Comparison of ENCODE assay signal across 8 mouse cellular contexts in genomic region chr10:108331784-108332561, GRCm38 (mm10). TPM values are rescaled to one million over a fixed set of nuclear protein-coding genes. Genes with fewer than 3 reads are reported as not detected.
DNase-seq lines count a peak whose midpoint lies in the region; ATAC-seq and TF ChIP-seq lines count a peak whose summit lies in the region.

TSS of gene Pawr (plus strand) at chr10:108332121.

- no peak for TF ChIP-seq CTCF in ES-Bruce4 (IDR thresholded peaks at IDR 0.05; ENCODE audit: low read depth, low read length)
- TF ChIP-seq CTCF in bone marrow macrophage, adult 2 months (IDR thresholded peaks at IDR 0.05; ENCODE audit: low read depth, low read length), result no peak
- TF ChIP-seq CTCF in kidney, postnatal 0 days (IDR thresholded peaks at IDR 0.05; ENCODE audit: low read depth), result no peak
- TF ChIP-seq CTCF in lung, postnatal 0 days (IDR thresholded peaks at IDR 0.05), result no peak

- peak; percentile 86 for ATAC-seq in embryonic facial prominence, embryonic 13.5 days (ENCODE audit: insufficient number of reproducible peaks, insufficient read depth, low FRiP score, low TSS enrichment, low read depth)
- peak; percentile 92 for ATAC-seq in heart, embryonic 15.5 days (replicated peaks; ENCODE audit: insufficient number of reproducible peaks, insufficient read depth, low FRiP score, low read depth)
- peak; percentile 96 for ATAC-seq in kidney, postnatal 0 days (replicated peaks; ENCODE audit: low FRiP score, low read depth)
- ATAC-seq in lung, postnatal 0 days, result peak; percentile 95

- DNase-seq in kidney, postnatal 0 days (ENCODE audit: low spot score), result peak; percentile 91
- DNase-seq in lung, postnatal 0 days (ENCODE audit: low spot score), result peak; percentile 91
- peak; percentile 68 for DNase-seq in ovary, postnatal 14 days (ENCODE audit: low spot score)
- peak; percentile 28 for DNase-seq in thymus, postnatal 25 days

- H3K4me2 ChIP-seq in embryonic facial prominence, embryonic 13.5 days, result peak within 1 kb of the TSS; percentile 92
- peak within 1 kb of the TSS; percentile 85 for H3K4me2 ChIP-seq in heart, embryonic 15.5 days
- H3K4me2 ChIP-seq in kidney, postnatal 0 days (ENCODE audit: low read length), result peak within 1 kb of the TSS; percentile 76
- peak within 1 kb of the TSS; percentile 85 for H3K4me2 ChIP-seq in lung, postnatal 0 days (replicated peaks; ENCODE audit: low read depth, low read length)

- under 1% methylated on average over 78 of the region's 85 CpGs for WGBS in embryonic facial prominence, embryonic 13.5 days
- WGBS in heart, embryonic 15.5 days, result under 1% methylated on average over 60 of the region's 85 CpGs
- 0% methylated on average over 60 of the region's 85 CpGs for WGBS in kidney, postnatal 0 days
- WGBS in lung, postnatal 0 days, result 4% methylated on average over 65 of the region's 85 CpGs

- H3K4me3 ChIP-seq in ES-Bruce4 (ENCODE audit: low read depth, low read length), result peak within 1 kb of the TSS; percentile 86
- H3K4me3 ChIP-seq in bone marrow macrophage, adult 2 months (ENCODE audit: insufficient read depth, low read length), result peak within 1 kb of the TSS; percentile 54
- H3K4me3 ChIP-seq in embryonic facial prominence, embryonic 13.5 days, result peak within 1 kb of the TSS; percentile 79
- H3K4me3 ChIP-seq in heart, embryonic 15.5 days, result peak within 1 kb of the TSS; percentile 94
- peak within 1 kb of the TSS; percentile 90 for H3K4me3 ChIP-seq in kidney, postnatal 0 days (replicated peaks; ENCODE audit: low read depth, low read length)
- H3K4me3 ChIP-seq in lung, postnatal 0 days (ENCODE audit: low read depth, low read length), result peak within 1 kb of the TSS; percentile 89

- peak; percentile 51 for TF ChIP-seq POLR2A in ES-Bruce4 (IDR thresholded peaks at IDR 0.05; ENCODE audit: insufficient read depth, low read length)
- no peak for TF ChIP-seq POLR2A in bone marrow macrophage, adult 2 months (IDR thresholded peaks at IDR 0.05; ENCODE audit: borderline replicate concordance, low read depth, low read length)

- peak within 1 kb of the TSS; percentile 97 for H3K9ac ChIP-seq in ES-Bruce4 (ENCODE audit: low read depth, poor library complexity, severe bottlenecking)
- peak within 1 kb of the TSS; percentile 80 for H3K9ac ChIP-seq in embryonic facial prominence, embryonic 13.5 days
- H3K9ac ChIP-seq in heart, embryonic 15.5 days, result peak within 1 kb of the TSS; percentile 82
- H3K9ac ChIP-seq in kidney, postnatal 0 days (ENCODE audit: low read depth, low read length), result peak within 1 kb of the TSS; percentile 88
- H3K9ac ChIP-seq in lung, postnatal 0 days (replicated peaks; ENCODE audit: low read depth), result peak within 1 kb of the TSS; percentile 68

- H3K27ac ChIP-seq in ES-Bruce4 (ENCODE audit: insufficient read depth, low read length), result peak within 1 kb of the TSS; percentile 47
- H3K27ac ChIP-seq in bone marrow macrophage, adult 2 months (ENCODE audit: insufficient read depth, low read depth, low read length), result no peak within 1 kb of the TSS
- peak within 1 kb of the TSS; percentile 79 for H3K27ac ChIP-seq in embryonic facial prominence, embryonic 13.5 days
- H3K27ac ChIP-seq in heart, embryonic 15.5 days, result peak within 1 kb of the TSS; percentile 70
- peak within 1 kb of the TSS; percentile 96 for H3K27ac ChIP-seq in kidney, postnatal 0 days
- H3K27ac ChIP-seq in lung, postnatal 0 days (ENCODE audit: low read length), result peak within 1 kb of the TSS; percentile 90

- H3K36me3 ChIP-seq in ES-Bruce4 (ENCODE audit: control insufficient read depth, insufficient read depth, low read length, poor library complexity, severe bottlenecking), result peaks cover 10% of the 10 kb centered on the region
- H3K36me3 ChIP-seq in embryonic facial prominence, embryonic 13.5 days, result no peaks in the 10 kb centered on the region
- H3K36me3 ChIP-seq in heart, embryonic 15.5 days, result no peaks in the 10 kb centered on the region
- no peaks in the 10 kb centered on the region for H3K36me3 ChIP-seq in kidney, postnatal 0 days (ENCODE audit: insufficient read depth, low read length)
- no peaks in the 10 kb centered on the region for H3K36me3 ChIP-seq in lung, postnatal 0 days (ENCODE audit: insufficient read depth, low read length)

- no peaks in the 10 kb centered on the region for H3K9me3 ChIP-seq in ES-Bruce4 (replicated peaks; ENCODE audit: control insufficient read depth, insufficient read depth, low read length, poor library complexity, severe bottlenecking)
- no peaks in the 10 kb centered on the region for H3K9me3 ChIP-seq in embryonic facial prominence, embryonic 13.5 days
- H3K9me3 ChIP-seq in heart, embryonic 15.5 days (replicated peaks), result no peaks in the 10 kb centered on the region
- H3K9me3 ChIP-seq in kidney, postnatal 0 days (replicated peaks; ENCODE audit: low read length), result no peaks in the 10 kb centered on the region
- no peaks in the 10 kb centered on the region for H3K9me3 ChIP-seq in lung, postnatal 0 days (ENCODE audit: low read length)

- H3K27me3 ChIP-seq in ES-Bruce4 (ENCODE audit: control insufficient read depth, insufficient read depth, low read length, poor library complexity, severe bottlenecking), result no peaks in the 10 kb centered on the region
- H3K27me3 ChIP-seq in embryonic facial prominence, embryonic 13.5 days, result peaks cover 24% of the 10 kb centered on the region
- peaks cover 14% of the 10 kb centered on the region for H3K27me3 ChIP-seq in heart, embryonic 15.5 days
- no peaks in the 10 kb centered on the region for H3K27me3 ChIP-seq in kidney, postnatal 0 days (ENCODE audit: insufficient read depth, low read length)
- H3K27me3 ChIP-seq in lung, postnatal 0 days (replicated peaks; ENCODE audit: insufficient read depth, low read length), result no peaks in the 10 kb centered on the region

- TF ChIP-seq EP300 in ES-Bruce4 (IDR thresholded peaks at IDR 0.05; ENCODE audit: insufficient read depth, low read depth, low read length), result no peak; the same call in 1 of the 2 replicates
- TF ChIP-seq EP300 in lung, postnatal 0 days (IDR thresholded peaks at IDR 0.05), result no peak

- no peaks in the 10 kb centered on the region for H3K4me1 ChIP-seq in ES-Bruce4 (ENCODE audit: control insufficient read depth, insufficient read depth, low read length)
- no peaks in the 10 kb centered on the region for H3K4me1 ChIP-seq in bone marrow macrophage, adult 2 months (ENCODE audit: control insufficient read depth, insufficient read depth, low read length)
- peaks cover 3% of the 10 kb centered on the region; the same call in 1 of the 2 replicates for H3K4me1 ChIP-seq in embryonic facial prominence, embryonic 13.5 days
- H3K4me1 ChIP-seq in heart, embryonic 15.5 days (replicated peaks), result peaks cover 17% of the 10 kb centered on the region
- peaks cover 10% of the 10 kb centered on the region; the same call in 1 of the 2 replicates for H3K4me1 ChIP-seq in kidney, postnatal 0 days (replicated peaks; ENCODE audit: insufficient read depth, low read length)
- H3K4me1 ChIP-seq in lung, postnatal 0 days (ENCODE audit: insufficient read depth, low read depth, low read length), result peaks cover 4% of the 10 kb centered on the region; the same call in 1 of the 2 replicates

RNA-seq across cellular contexts. Expression of gene Pawr, which starts in this region (rescaled TPM):
- polyA plus RNA-seq in ES-Bruce4 (2011; ENCODE audit: insufficient read depth, insufficient read length, low read depth, missing spikeins), result 157 and 164 TPM in 2 replicates
- polyA plus RNA-seq in bone marrow macrophage, adult 2 months (2012; ENCODE audit: insufficient read depth, insufficient read length, missing spikeins), result 0.64 TPM in 1 of 2 replicates, not detected in the other
- polyA plus RNA-seq in embryonic facial prominence, embryonic 13.5 days (2015; fragmentation: Nextera tagmentation; extraction: Ambion mirVana), result 5.8 and 6.3 TPM in 2 replicates
- polyA plus RNA-seq in heart, embryonic 15.5 days (2015; fragmentation: Nextera tagmentation; extraction: Ambion mirVana), result 7.2 and 8.9 TPM in 2 replicates
- 21.0 and 28.5 TPM in 2 replicates for polyA plus RNA-seq in kidney, postnatal 0 days (2015; fragmentation: Nextera tagmentation; extraction: Ambion mirVana)
- polyA plus RNA-seq in lung, postnatal 0 days (2015; fragmentation: Nextera tagmentation; extraction: Ambion mirVana), result 15.3 and 19.6 TPM in 2 replicates

Comparison
In these comparisons a context has a peak if more than half of its experiments do, and no peak if none do; other contexts are left out.
1. DNase-seq: peak in every context shown above with its lines; median percentile 91 in kidney, postnatal 0 days; 91 in lung, postnatal 0 days; 68 in ovary, postnatal 14 days; 28 in thymus, postnatal 25 days.